Mouse (Mus musculus): ENCODE data around the gene Brd4. TPM values are rescaled to one million over a fixed set of nuclear protein-coding genes. Genes with fewer than 3 reads are reported as not detected.
A peak's percentile ranks its signal among the peaks of the same experiment; 100 is the strongest.

The Brd4 gene
- total RNA-seq, 2 experiments from 2014 or later, result 106 to 110 TPM

DNA sequence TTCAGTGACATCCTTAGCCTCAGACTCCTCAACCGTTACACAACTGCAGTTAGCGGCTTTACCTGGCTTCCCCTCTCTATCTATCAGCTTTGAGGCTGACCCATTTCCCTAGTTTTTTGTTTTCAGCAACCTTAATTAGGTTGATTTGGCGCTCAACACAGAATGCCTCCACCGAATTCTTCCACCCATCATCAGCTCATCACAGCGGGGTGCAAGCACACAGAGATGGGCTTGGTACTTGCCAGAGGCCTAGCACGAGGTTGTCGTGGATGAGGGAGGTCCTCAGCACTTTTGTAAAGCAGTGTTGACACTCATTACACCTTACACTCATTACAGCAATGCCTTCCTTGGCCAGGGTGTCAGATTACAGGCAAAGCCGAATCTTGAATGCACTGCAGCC is 101.5 kb downstream of the Brd4 start:
- no peak for ATAC-seq (replicated peaks; ENCODE audit: low FRiP score, poor library complexity, severe bottlenecking)

DNA sequence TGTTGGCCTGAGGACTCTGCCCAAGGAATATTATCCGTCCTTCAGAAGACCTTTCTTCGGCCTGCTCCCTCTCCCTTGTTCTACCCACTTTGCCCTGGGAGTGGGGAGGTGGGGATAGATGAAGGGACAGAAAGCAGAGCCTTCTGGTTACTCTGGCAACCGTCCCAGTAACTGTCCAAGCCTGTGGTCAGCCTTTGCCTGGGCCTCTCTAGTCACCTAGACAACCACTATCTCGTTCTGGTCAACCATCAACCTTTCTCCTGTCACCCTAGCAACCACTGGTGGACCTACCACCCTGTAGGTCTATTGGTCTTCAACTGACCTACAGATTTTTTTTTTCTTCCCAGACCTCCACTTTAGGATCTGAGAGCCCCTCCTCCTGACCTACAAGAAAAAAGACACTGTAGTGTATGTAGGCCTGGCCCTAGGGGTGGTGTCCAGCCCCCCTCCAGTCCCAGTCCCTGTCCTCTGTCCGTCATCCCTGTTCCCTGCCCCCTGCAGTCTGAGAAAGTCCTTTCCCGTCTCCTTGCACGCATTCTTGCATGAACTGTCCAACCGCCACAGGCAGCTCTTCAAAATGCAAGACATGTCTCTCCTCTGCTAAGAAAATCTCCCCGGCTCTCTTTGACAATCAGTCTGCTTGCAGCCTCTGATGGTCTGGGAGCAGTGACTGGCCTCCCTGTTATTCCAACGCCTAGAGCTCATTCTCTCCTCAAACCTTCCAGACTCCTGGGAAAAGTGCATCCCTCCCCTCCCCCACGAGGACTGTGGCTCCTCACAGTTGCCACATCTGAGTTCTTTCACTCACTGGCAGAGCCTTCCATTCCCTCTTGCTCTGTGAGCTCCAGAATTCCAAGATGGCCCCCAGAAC is 104.7 kb downstream of the Brd4 start:
- no peak for ATAC-seq (replicated peaks; ENCODE audit: low FRiP score, poor library complexity, severe bottlenecking)

DNA sequence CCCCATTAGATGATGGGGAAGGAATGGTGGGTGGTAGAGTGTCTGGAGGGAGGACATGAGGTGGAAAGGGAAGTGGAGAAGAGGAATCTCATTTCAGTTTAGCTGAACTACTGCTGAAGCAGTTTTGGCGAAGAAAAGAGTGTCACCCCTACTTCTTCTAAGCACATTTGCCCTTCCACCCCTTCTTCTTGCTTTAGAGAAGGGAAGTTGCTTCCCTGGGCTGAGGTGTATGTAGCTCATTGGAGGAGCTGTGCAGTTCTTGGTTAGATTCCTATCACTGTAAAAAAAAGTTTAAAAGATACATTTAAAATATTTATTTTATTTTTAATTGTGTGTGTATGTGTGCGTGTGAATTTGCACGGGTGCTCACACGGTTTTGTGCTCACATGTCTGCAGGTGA is 107.6 kb downstream of the Brd4 start:
- ATAC-seq (replicated peaks; ENCODE audit: low FRiP score, poor library complexity, severe bottlenecking), result no peak

- ATAC-seq (replicated peaks; ENCODE audit: low FRiP score, poor library complexity, severe bottlenecking), result no peak
Measured at GRCm38 (mm10) chr17:32173166-32173565, 111.4 kb downstream of the Brd4 start.

- no peak for ATAC-seq (replicated peaks; ENCODE audit: low FRiP score, poor library complexity, severe bottlenecking)
Measured at GRCm38 (mm10) chr17:32172485-32172884, 112.0 kb downstream of the Brd4 start.

- peak; percentile 40; the same call in 1 of the 2 replicates for ATAC-seq (replicated peaks; ENCODE audit: low FRiP score, poor library complexity, severe bottlenecking)
Measured at GRCm38 (mm10) chr17:32169518-32170225, 114.8 kb downstream of the Brd4 start.

- ATAC-seq (replicated peaks; ENCODE audit: low FRiP score, poor library complexity, severe bottlenecking), result no peak
Measured at GRCm38 (mm10) chr17:32166687-32167086, 117.8 kb downstream of the Brd4 start, which contains the start of gene Notch3. Gene Notch3, minus strand, starts transcription at chr17:32166852.

DNA sequence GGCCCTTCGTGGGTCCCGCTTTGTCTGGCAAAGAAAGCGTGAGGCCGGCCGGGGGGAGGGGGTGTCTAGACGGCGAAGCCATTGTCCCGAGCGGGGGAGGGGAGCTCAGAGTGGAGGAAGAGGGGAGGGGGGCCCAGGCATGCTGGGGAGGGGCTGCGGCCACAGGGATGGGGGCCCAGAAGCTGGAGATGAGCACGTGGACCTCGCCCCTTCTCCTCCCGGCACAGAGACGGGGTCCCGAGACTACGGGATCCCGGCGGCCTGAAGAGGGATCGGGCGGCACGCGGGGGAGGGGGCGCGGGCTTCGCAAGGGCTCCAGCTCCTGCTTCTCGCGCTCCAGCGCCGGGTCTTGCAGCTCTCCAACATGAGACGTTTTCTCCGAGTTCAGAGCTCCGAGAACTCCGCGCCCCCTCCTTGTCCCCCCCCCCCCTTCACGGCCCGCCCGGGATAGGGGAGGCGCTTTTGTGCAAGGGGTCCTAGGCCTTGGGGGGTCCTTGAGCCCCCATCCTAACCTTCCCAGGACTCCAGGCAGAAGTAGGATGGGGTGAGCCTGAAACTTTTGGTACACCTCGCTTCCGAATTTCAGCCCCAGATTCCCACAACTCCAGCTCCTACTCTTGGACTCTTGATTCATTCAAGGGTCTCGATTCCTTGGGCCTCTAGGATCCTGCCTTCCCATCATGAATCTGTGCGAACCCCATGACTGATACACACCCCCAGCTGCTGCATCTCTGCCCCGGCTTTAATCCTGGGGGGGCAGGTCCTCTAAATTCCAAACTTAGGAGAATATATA is 118.5 kb downstream of the Brd4 start:
- no peak for ATAC-seq (replicated peaks; ENCODE audit: low FRiP score, poor library complexity, severe bottlenecking)

- ATAC-seq (replicated peaks; ENCODE audit: low FRiP score, poor library complexity, severe bottlenecking), result no peak
Measured at GRCm38 (mm10) chr17:32165266-32165802, 119.2 kb downstream of the Brd4 start.

DNA sequence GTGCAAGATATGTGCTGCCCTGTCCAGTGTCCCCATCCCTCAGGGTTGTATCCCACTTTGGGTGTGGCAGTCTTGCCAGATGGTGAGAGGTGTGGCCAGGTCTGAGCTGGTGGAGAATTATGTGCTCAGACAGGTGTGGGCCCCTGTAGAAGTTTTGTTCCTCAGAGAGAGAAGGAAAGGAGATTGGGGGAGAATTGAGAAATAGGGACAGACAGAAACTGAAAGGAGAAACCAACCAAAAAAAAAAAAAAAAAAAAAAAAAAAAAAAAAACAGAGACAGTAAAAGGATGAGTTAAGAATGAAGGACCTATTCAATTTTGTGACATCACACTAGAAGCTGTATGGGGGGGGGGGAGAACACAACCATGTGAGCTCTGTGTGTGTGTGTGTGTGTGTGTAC is 119.7 kb downstream of the Brd4 start:
- no peak for ATAC-seq (replicated peaks; ENCODE audit: low FRiP score, poor library complexity, severe bottlenecking)

DNA sequence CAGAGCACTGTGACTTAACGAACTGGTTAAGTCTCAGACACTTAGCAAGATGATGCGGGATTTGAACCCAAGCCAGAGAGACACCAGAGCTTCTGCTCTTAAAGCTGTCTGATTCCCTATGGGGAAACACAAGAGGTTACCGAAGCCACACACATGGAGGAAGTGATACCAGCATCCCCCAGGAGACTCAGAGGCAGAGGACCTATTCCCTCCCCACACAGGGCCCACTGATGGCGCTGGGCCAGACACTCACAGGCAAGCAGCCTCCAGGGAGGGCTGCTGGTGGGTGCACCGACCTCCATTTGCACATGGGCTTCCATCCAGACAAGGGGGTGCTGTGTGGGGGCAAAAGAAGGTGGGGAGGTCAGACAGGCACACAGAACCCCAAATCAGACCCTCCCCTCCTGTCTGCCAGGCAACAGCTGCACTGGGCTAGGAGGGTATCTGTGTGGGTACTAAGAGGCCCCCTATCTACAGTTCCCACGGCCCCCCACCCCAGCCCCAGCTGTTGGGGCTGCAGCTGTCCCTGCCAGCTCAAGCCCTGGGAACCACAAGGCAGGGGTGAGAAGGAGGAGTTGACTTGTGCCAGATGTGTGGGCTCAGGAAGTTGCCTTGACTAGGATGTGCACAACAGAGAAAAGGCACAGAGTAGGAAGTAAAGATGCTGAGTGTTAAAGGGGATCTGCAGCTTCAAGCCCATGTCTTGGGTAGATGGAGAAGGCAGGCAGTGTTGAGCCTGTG is 120.4 kb downstream of the Brd4 start:
- ATAC-seq (replicated peaks; ENCODE audit: low FRiP score, poor library complexity, severe bottlenecking), result no peak

GRCm38 (mm10) chr17:32162112-32162850 is 122.2 kb downstream of the Brd4 start:
- no peak for ATAC-seq (replicated peaks; ENCODE audit: low FRiP score, poor library complexity, severe bottlenecking)

DNA sequence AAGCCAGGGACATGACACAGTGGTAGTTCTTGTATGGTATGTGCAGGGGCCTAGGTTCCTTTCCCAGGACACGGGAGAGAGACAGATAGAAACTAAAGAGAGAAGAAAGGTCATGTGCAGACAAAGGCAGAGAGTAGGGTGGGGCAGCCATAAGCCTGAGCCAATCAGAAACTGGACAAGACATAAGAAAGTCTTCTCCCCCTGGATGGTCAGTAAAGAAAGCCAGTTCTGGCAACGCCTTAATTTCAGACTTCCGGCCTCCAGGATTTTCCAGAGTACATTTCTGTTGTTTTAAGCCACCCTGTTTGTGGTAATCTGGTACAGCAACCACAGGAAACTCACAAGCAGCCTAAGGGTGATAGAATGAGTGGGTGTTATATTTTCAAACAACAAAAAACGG is 123.6 kb downstream of the Brd4 start:
- ATAC-seq (replicated peaks; ENCODE audit: low FRiP score, poor library complexity, severe bottlenecking), result no peak

- ATAC-seq (replicated peaks; ENCODE audit: low FRiP score, poor library complexity, severe bottlenecking), result no peak
Measured at GRCm38 (mm10) chr17:32158841-32159240, 125.7 kb downstream of the Brd4 start.

DNA sequence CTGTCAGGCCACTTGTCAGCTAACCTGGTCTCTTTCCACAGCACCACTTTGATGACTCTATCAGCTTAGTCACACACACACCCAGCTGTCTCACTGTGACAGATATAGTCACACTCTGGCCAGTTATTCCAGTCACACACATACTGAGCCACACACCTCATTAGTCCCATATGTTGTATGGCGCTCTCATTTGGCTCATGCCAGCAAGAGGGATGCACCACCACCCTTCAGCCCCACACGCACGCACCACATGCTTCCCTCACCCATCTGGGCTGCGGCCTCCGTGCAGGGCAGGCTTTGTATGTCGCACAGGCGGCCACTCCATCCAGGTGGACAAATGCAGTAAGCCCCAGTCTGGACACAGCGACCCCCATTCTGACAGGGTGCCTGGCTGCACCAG is 137.8 kb downstream of the Brd4 start:
- ATAC-seq (replicated peaks; ENCODE audit: low FRiP score, poor library complexity, severe bottlenecking), result no peak
